9 mouse cellular contexts compared by ENCODE assay signal in genomic region chr5:124012885-124013284, GRCm38 (mm10). TPM values are rescaled to one million over a fixed set of nuclear protein-coding genes. Genes with fewer than 3 reads are reported as not detected.
DNase-seq lines count a peak whose midpoint lies in the region; ATAC-seq lines count a peak whose summit lies in the region.
"Had no signal": no experiment of that assay in that cellular context is flagged by ENCODE, and none has a peak within 500 bp of the region (broad histone marks: within the 10 kb centered on the region; RNA-seq: fewer than 3 reads in every experiment).

No protein-coding gene starts in this region.

- H3K27ac ChIP-seq in heart, embryonic 14.5 days (replicated peaks in 1 of 2; ENCODE audit: control insufficient read depth in 1 of 2, insufficient read depth in 1 of 2, low read depth in 2 of 2, low read length in 2 of 2), result peak overlapping the region; percentile 21 to 94; a peak in 3 of 4 replicates
- H3K27ac ChIP-seq in embryonic facial prominence, embryonic 10.5 days (replicated peaks), result peak overlapping the region; percentile 80
- peak overlapping the region; percentile 86 for H3K27ac ChIP-seq in liver, embryonic 13.5 days

- H3K4me2 ChIP-seq in heart, embryonic 14.5 days (ENCODE audit: low read length), result peak overlapping the region; percentile 60; the same call in 1 of the 2 replicates
- H3K4me2 ChIP-seq in liver, embryonic 13.5 days, result no peak overlapping the region

- DNase-seq in heart, postnatal 25 days (ENCODE audit: low spot score), result no peak
- DNase-seq in 416B (ENCODE audit: low read depth), result peak; percentile 81
- DNase-seq in embryonic facial prominence, embryonic 10.5 days (ENCODE audit: low spot score), result no peak
- no peak for DNase-seq in liver, embryonic 13.5 days
- DNase-seq in testis, postnatal 10 days (ENCODE audit: low spot score), result no peak
- DNase-seq in gastrocnemius, postnatal 14 days, result no peak
- DNase-seq in left cerebral cortex, postnatal 25 days (ENCODE audit: low spot score in 2 of 2), result no peak
- DNase-seq: kidney, postnatal 4 days had no signal

- no peak for ATAC-seq in heart, embryonic 14.5 days (ENCODE audit: insufficient number of reproducible peaks, insufficient read depth, low FRiP score, low read depth)
- no peak for ATAC-seq in liver, embryonic 13.5 days (ENCODE audit: low read depth)

- no peak overlapping the region for H3K9ac ChIP-seq in heart, embryonic 14.5 days (ENCODE audit: low read length)
- H3K9ac ChIP-seq in liver, embryonic 13.5 days, result peak overlapping the region; percentile 5; the same call in 1 of the 2 replicates

- no peaks in the 10 kb centered on the region for H3K27me3 ChIP-seq in heart, embryonic 14.5 days (ENCODE audit: control insufficient read depth, insufficient read depth, low read length)
- no peaks in the 10 kb centered on the region for H3K27me3 ChIP-seq in embryonic facial prominence, embryonic 10.5 days (replicated peaks; ENCODE audit: low read depth, poor library complexity, severe bottlenecking)
- no peaks in the 10 kb centered on the region for H3K27me3 ChIP-seq in liver, embryonic 13.5 days

- H3K4me1 ChIP-seq in heart, embryonic 14.5 days (ENCODE audit: control insufficient read depth in 2 of 2, insufficient read depth in 2 of 2, low read length in 2 of 2), result peaks cover 62 to 83% of the 10 kb centered on the region in 2 experiments
- H3K4me1 ChIP-seq in embryonic facial prominence, embryonic 10.5 days, result peaks cover 77% of the 10 kb centered on the region
- H3K4me1 ChIP-seq in liver, embryonic 13.5 days (replicated peaks), result peaks cover 91% of the 10 kb centered on the region

- no peaks in the 10 kb centered on the region for H3K9me3 ChIP-seq in heart, embryonic 14.5 days (ENCODE audit: control insufficient read depth, low read length)
- no peaks in the 10 kb centered on the region for H3K9me3 ChIP-seq in embryonic facial prominence, embryonic 10.5 days
- H3K9me3 ChIP-seq in liver, embryonic 13.5 days (replicated peaks), result no peaks in the 10 kb centered on the region

- intact Hi-C loops in heart, postnatal 25 days (cut with DNase I), result no loop called here
- intact Hi-C loops in gastrocnemius, postnatal 14 days (cut with DNase I; ENCODE audit: low total_unique reads), result loop anchor here (5.0 kb wide), 1 partner anchor 34 kb away; no protein-coding TSS in a partner anchor
- intact Hi-C loops in left cerebral cortex, postnatal 25 days (cut with DNase I), result no loop called here

- H3K4me3 ChIP-seq in heart, embryonic 14.5 days (ENCODE audit: control insufficient read depth in 1 of 2, insufficient read depth in 1 of 2, low read depth in 1 of 2, low read length in 2 of 2), result no peak overlapping the region
- H3K4me3 ChIP-seq in embryonic facial prominence, embryonic 10.5 days, result no peak overlapping the region
- no peak overlapping the region for H3K4me3 ChIP-seq in liver, embryonic 13.5 days (replicated peaks)

- 48% methylated on average over 10 of the region's 10 CpGs for WGBS in heart, embryonic 14.5 days
- 84% methylated on average over 10 of the region's 10 CpGs for WGBS in embryonic facial prominence, embryonic 10.5 days
- 25% methylated on average over 10 of the region's 10 CpGs for WGBS in liver, embryonic 13.5 days (ENCODE audit: insufficient replicate concordance)

- peaks cover 26% of the 10 kb centered on the region for H3K36me3 ChIP-seq in heart, embryonic 14.5 days (ENCODE audit: control insufficient read depth, insufficient read depth, low read length)
- peaks cover 46% of the 10 kb centered on the region for H3K36me3 ChIP-seq in embryonic facial prominence, embryonic 10.5 days (replicated peaks)
- peaks cover 27% of the 10 kb centered on the region for H3K36me3 ChIP-seq in liver, embryonic 13.5 days

RNA-seq across cellular contexts. Expression of gene Vps37b, which starts 19.2 kb away (rescaled TPM):
- polyA plus RNA-seq in heart, embryonic 14.5 days (2014; fragmentation: Nextera tagmentation; extraction: Ambion mirVana), result 47.6 and 47.7 TPM in 2 replicates
- 10 to 100 TPM; 18.2 to 18.6 TPM for total RNA-seq in heart, postnatal 25 days (2021)
- polyA plus RNA-seq in embryonic facial prominence, embryonic 10.5 days (2016; fragmentation: Nextera tagmentation; extraction: Ambion mirVana), result 43.8 and 47.6 TPM in 2 replicates
- 16.1 and 18.0 TPM in 2 replicates for polyA plus RNA-seq in liver, embryonic 13.5 days (2015; fragmentation: Nextera tagmentation; extraction: Ambion mirVana)
- total RNA-seq in gastrocnemius, postnatal 14 days (2021), result 1 to 10 TPM; 6.3 to 7.8 TPM
- 10 to 100 TPM; 46.7 to 50.6 TPM for total RNA-seq in left cerebral cortex, postnatal 25 days (2021)

RNA-seq across cellular contexts. Expression of gene Hip1r, which starts 39.5 kb away (rescaled TPM):
- 5.0 and 5.3 TPM in 2 replicates for polyA plus RNA-seq in heart, embryonic 14.5 days (2014; fragmentation: Nextera tagmentation; extraction: Ambion mirVana)
- total RNA-seq in heart, postnatal 25 days (2021), result 10 to 100 TPM; 13.4 to 19.0 TPM
- polyA plus RNA-seq in embryonic facial prominence, embryonic 10.5 days (2016; fragmentation: Nextera tagmentation; extraction: Ambion mirVana), result 8.5 and 10.7 TPM in 2 replicates
- 11.3 and 12.9 TPM in 2 replicates for polyA plus RNA-seq in liver, embryonic 13.5 days (2015; fragmentation: Nextera tagmentation; extraction: Ambion mirVana)
- 10 to 100 TPM in 1 of 2 experiments, 1 to 10 TPM in 1; 7.2 to 11.1 TPM for total RNA-seq in gastrocnemius, postnatal 14 days (2021)
- total RNA-seq in left cerebral cortex, postnatal 25 days (2021), result 10 to 100 TPM; 60.5 to 67.1 TPM
